Mouse (Mus musculus): ENCODE data around the gene Hus1b. TPM values are rescaled to one million over a fixed set of nuclear protein-coding genes. Genes with fewer than 3 reads are reported as not detected.

Gene Hus1b
- polyA plus RNA-seq, 1 experiment from 2014 or later = not detected

DNA sequence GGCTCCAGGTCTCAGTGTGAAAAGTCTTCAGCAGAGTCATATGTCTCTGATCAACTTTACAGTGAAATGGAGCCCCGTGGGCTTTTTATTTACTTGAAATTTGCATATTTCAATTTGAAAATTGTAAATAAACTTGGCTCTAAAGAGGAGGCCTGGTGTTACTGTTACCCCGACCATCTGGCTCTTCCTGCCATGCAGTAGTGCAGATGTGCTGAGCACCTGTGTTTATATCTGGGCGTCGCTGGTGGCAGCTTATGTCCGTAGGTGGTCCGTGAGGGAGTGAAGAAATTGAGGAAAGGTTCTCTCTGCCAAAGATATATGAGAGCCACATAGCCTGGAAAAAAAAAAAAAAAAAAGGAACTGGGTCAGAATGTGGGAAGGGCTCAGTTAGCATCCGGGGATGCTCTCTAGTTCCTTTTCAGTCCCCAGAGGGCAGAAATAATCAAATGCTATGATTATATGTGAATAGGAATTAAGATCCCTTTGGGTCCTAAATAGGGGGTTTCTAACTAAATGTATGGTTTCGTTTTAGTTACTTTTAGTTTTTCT, 29.1 kb upstream of the Hus1b start:
- Histone ChIP-seq H3K27ac (no peak overlapping the region), H3K4me1 (peaks cover 16% of the 10 kb centered on the region), H3K9ac (no peak overlapping the region), H3K27me3 (0 out of 2 replicates have a peak, but pooled peaks cover 3% of the 10 kb centered on the region), H3K4me2 (replicated peaks) (no peak overlapping the region), H3K4me3 (no peak overlapping the region), H3K9me3 (no peaks in the 10 kb centered on the region), H3K36me3 (no peaks in the 10 kb centered on the region)
- 55% methylated on average over 8 of the region's 8 CpGs for WGBS
- ATAC-seq (ENCODE audit: low FRiP score, low read depth) = no peak

DNA sequence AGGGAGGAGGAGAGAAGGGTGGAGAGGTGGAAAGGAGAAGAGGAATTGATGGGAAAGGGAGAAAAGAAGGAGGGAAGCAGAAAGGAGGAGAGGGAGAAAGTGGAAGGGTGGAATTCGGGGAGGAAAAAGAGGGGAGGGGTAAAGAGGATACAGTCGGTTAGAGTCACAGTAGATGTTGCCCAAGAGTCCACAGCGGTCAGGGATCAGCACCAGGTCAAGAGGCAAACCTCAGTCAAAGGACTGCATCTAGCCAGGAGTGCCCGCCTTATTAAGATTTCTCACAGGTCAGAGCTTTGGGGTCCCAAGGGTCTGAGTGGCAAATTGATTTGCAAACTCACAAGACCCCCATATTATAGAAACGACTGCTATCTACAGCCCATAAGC, 26.7 kb upstream of the Hus1b start:
- Histone ChIP-seq H3K36me3 (no peaks in the 10 kb centered on the region), H3K27me3 (0 out of 2 replicates have a peak, but pooled peaks cover 3% of the 10 kb centered on the region), H3K4me1 (peaks cover 18% of the 10 kb centered on the region), H3K27ac (peak overlapping the region; percentile 85; the same call in 1 of the 2 replicates), H3K4me2 (replicated peaks) (peak overlapping the region; percentile 67), H3K9me3 (no peaks in the 10 kb centered on the region), H3K9ac (peak overlapping the region; percentile 90; the same call in 1 of the 2 replicates), H3K4me3 (peak overlapping the region; percentile 88)
- WGBS = 23% methylated on average over 5 of the region's 5 CpGs
- peak; percentile 35; the same call in 1 of the 2 replicates for ATAC-seq (ENCODE audit: low FRiP score, low read depth)

DNA sequence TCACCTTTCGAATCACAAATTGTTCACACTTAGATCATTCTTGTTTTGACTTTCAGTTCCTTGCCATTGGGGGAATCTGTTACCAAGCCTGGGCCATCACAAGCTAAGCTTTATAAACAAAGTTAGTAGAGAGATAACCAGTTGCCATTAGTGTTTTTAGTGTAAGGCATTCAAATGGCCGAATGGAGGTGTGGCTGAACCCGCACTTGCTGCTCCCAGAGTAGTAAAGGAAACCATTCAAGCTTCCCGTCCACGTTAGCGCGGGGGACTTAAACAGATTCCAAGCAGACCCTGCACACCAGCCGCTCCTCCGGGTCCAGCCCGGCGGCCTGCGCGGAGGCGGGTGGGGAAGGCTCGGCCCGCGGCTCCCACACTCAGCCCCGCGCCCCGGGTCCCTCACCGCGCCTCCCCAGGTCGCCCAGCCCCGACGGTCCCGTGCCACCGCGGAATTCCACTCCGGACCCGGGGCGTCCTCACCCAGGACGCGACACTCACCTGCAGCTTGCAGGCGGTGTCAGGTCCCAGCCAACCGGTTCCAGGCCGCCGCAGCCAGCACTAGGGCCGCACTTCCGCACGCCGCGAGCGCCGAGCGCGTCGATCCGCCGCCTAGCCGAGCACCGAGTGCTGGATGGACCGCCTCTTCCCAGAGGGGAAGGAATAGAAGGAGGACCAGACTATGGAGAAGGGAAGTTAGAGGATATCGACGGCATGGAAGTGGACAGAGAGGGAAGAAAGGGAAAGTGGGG, 26.1 kb upstream of the Hus1b start, which contains the start of the genes Exoc2 and Gm5447:
TSS of gene Exoc2 (minus strand) at position 593 of the 746 bp plus-strand sequence.
TSS of gene Gm5447 (plus strand) at position 704 of the 746 bp plus-strand sequence.
- peak; percentile 93 for ATAC-seq (ENCODE audit: low FRiP score, low read depth)
- peak within 1 kb of the TSS; percentile 88 for H3K4me3 ChIP-seq
- no peaks in the 10 kb centered on the region for H3K9me3 ChIP-seq
- under 1% methylated on average over 54 of the region's 54 CpGs for WGBS
- 0 out of 2 replicates have a peak, but pooled peaks cover 3% of the 10 kb centered on the region for H3K27me3 ChIP-seq
- H3K4me1 ChIP-seq = peaks cover 20% of the 10 kb centered on the region
- H3K27ac ChIP-seq = peak within 1 kb of the TSS; percentile 85
- peak within 1 kb of the TSS; percentile 67 for H3K4me2 ChIP-seq (replicated peaks)
- H3K36me3 ChIP-seq = no peaks in the 10 kb centered on the region
- peak within 1 kb of the TSS; percentile 90 for H3K9ac ChIP-seq

DNA sequence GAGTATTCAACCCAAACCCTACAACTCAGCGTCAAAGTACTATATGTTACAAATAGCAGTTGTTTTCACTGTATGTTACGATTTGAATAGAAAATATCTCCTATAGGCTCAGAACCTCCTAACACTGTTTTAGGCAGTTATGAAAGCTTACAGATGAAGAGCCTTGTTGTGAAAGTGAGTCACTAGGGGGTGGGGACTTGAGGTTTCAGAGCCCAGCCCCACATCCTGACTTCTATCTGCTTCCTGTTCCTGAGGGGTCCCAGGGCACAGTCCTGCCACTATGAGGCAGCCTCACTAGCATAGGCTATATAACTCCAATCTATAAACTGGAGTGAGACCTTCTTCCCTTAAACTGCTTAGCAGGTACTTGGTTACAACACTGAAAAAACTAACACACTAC, 24.5 kb upstream of the Hus1b start:
- peaks cover 18% of the 10 kb centered on the region for H3K4me1 ChIP-seq
- H3K4me2 ChIP-seq (replicated peaks) = no peak overlapping the region
- H3K9ac ChIP-seq = no peak overlapping the region
- H3K27me3 ChIP-seq = 0 out of 2 replicates have a peak, but pooled peaks cover 3% of the 10 kb centered on the region
- H3K27ac ChIP-seq = no peak overlapping the region
- ATAC-seq (ENCODE audit: low FRiP score, low read depth) = no peak
- 94% methylated on average over 2 of the region's 2 CpGs for WGBS
- H3K9me3 ChIP-seq = no peaks in the 10 kb centered on the region
- H3K4me3 ChIP-seq = no peak overlapping the region
- H3K36me3 ChIP-seq = no peaks in the 10 kb centered on the region

DNA sequence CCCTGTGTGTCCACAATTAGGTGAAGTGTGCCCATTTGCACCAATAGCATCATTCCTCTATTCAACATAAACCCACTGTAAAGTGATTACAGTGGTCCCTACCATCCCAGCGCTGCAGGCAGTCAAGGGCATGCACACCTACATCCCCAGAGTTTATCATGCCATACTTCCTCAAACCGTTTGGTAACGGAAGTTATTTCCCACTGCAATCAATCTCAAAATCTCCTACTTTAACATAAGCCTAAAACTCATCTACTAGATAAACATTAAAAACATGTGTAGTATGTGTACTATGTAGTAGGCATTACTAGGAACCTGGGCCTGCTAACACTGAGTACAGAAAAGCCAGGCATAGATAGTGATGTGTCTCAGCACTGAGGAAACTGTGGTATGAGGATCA, 23.5 kb upstream of the Hus1b start:
- H3K27me3 ChIP-seq = no peaks in the 10 kb centered on the region
- no peak overlapping the region for H3K4me3 ChIP-seq
- H3K4me2 ChIP-seq (replicated peaks) = no peak overlapping the region
- no peaks in the 10 kb centered on the region for H3K36me3 ChIP-seq
- H3K9ac ChIP-seq = no peak overlapping the region
- ATAC-seq (ENCODE audit: low FRiP score, low read depth) = no peak
- peaks cover 26% of the 10 kb centered on the region for H3K4me1 ChIP-seq
- WGBS = 90% methylated on average over 3 of the region's 3 CpGs
- H3K27ac ChIP-seq = no peak overlapping the region
- no peaks in the 10 kb centered on the region for H3K9me3 ChIP-seq

DNA sequence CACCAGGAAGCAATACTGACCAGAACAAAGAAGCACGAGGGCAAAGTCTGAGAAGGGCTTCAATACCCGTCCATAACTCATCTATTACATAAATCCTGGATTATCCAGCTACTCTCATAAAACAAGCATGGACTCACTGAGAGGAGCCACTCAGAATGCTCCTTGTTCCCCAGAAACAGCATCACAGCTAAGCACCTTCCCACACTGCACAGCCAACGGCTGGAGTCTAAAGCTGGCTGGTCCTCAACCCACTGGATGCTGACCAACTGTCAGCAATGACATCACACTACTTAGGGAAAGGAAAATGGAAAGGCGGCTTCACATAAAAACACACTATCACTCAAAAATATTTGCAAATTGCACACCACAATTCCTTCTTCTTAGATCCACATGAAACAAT, 20.8 kb upstream of the Hus1b start:
- Histone ChIP-seq H3K9ac (no peak overlapping the region), H3K27ac (no peak overlapping the region), H3K4me1 (peaks cover 31% of the 10 kb centered on the region), H3K36me3 (no peaks in the 10 kb centered on the region), H3K9me3 (no peaks in the 10 kb centered on the region), H3K27me3 (no peaks in the 10 kb centered on the region), H3K4me3 (no peak overlapping the region), H3K4me2 (replicated peaks) (no peak overlapping the region)
- 68% methylated on average over 4 of the region's 4 CpGs for WGBS
- no peak for ATAC-seq (ENCODE audit: low FRiP score, low read depth)

DNA sequence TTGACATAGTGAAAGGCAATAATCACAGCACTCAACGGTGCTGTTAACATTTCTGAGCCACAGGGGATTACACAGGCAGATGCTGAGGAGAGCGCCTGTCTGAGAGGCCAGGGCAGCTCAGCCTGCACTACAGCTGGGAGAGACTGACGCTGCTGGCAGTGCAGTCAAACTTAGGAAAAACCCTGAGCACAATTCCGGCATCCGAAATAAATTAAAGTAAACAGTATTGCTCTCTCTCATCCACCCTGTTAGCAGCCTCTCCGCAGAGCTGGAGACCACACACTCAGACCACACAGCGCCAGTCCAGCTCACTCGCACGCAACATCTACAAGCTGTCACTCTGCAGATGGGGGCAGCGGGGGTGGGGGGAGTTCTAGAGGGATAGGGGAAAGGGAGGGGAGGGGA, 18.9 kb upstream of the Hus1b start:
- 6% methylated on average over 10 of the region's 10 CpGs for WGBS
- H3K4me2 ChIP-seq (replicated peaks) = peak overlapping the region; percentile 54
- peaks cover 25% of the 10 kb centered on the region for H3K4me1 ChIP-seq
- peak overlapping the region; percentile 10; the same call in 1 of the 2 replicates for H3K27ac ChIP-seq
- no peaks in the 10 kb centered on the region for H3K27me3 ChIP-seq
- H3K9me3 ChIP-seq = no peaks in the 10 kb centered on the region
- peak overlapping the region; percentile 19 for H3K4me3 ChIP-seq
- H3K36me3 ChIP-seq = no peaks in the 10 kb centered on the region
- ATAC-seq (ENCODE audit: low FRiP score, low read depth) = peak; percentile 86
- H3K9ac ChIP-seq = peak overlapping the region; percentile 35; the same call in 1 of the 2 replicates

DNA sequence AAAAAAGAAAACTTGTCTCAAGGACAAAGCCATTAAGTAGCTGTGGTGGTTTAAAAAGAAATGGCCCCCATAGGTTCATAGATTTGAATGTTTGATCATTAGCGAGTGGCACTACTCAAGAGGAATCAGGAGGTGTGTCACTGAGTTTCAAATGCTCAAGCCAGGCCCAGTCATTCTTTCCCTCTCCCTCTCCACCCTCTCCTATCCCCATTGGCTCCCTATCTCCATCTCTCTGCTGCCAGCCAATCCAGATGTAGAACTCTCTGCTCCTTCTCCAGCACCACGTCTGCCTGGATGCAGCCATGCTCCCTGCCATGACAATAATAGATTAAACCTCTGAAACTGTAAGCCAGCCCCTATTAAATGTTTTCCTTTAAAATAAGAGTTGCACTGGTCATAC, 14.4 kb upstream of the Hus1b start:
- no peak overlapping the region for H3K27ac ChIP-seq
- WGBS = 66% methylated on average over 2 of the region's 2 CpGs
- ATAC-seq (ENCODE audit: low FRiP score, low read depth) = no peak
- no peaks in the 10 kb centered on the region for H3K36me3 ChIP-seq
- no peak overlapping the region for H3K4me2 ChIP-seq (replicated peaks)
- no peak overlapping the region for H3K9ac ChIP-seq
- H3K27me3 ChIP-seq = no peaks in the 10 kb centered on the region
- peaks cover 17% of the 10 kb centered on the region for H3K4me1 ChIP-seq
- H3K4me3 ChIP-seq = no peak overlapping the region
- no peaks in the 10 kb centered on the region for H3K9me3 ChIP-seq

DNA sequence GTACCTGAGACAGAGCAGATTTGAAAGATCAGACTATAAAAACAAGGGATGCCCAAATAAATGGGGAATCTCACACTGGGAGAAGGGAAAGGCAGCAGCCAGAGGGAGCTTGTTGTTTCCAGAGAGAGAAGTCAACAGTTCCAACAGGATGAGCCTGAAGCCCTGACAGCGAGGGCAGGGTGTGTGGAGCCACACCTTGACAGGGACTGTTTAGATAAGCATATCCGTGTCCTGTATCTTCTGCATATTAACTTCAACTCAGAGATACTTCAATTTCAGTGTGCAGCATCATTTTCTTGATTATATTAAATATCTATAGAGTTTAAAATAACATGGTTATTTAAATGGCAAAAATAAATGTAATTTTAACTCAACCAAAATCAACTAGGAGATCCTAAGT, 13.2 kb upstream of the Hus1b start:
- H3K4me3 ChIP-seq = no peak overlapping the region
- H3K27ac ChIP-seq = no peak overlapping the region
- H3K4me1 ChIP-seq = peaks cover 9% of the 10 kb centered on the region
- WGBS = 90% methylated on average over 2 of the region's 2 CpGs
- no peak overlapping the region for H3K4me2 ChIP-seq (replicated peaks)
- H3K27me3 ChIP-seq = no peaks in the 10 kb centered on the region
- no peak for ATAC-seq (ENCODE audit: low FRiP score, low read depth)
- H3K36me3 ChIP-seq = no peaks in the 10 kb centered on the region
- no peaks in the 10 kb centered on the region for H3K9me3 ChIP-seq
- H3K9ac ChIP-seq = no peak overlapping the region

DNA sequence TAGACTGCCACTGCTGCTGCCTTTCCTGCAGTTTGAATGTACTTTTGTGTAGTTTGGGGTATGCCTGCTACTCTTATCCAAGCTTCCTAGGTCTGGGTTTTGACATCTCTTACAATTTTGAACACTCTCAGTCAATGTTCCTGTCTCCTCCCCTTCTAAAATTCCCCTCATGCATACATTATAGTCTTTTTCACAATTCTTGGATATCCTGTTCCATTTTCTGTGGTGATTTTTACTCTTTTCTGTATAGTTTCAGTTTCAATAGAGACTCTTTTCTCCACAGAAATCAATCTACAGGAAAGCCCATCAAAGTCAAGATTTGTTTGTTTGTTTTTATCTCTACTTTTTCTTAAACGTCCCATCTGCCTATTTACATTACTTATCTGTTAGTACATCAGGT, 6.0 kb upstream of the Hus1b start:
- Histone ChIP-seq H3K9me3 (no peaks in the 10 kb centered on the region; the same call in 1 of the 2 replicates), H3K4me2 (replicated peaks) (no peak overlapping the region), H3K4me1 (no peaks in the 10 kb centered on the region), H3K36me3 (0 out of 2 replicates have a peak, but pooled peaks cover 5% of the 10 kb centered on the region), H3K4me3 (no peak overlapping the region), H3K9ac (no peak overlapping the region), H3K27ac (no peak overlapping the region), H3K27me3 (no peaks in the 10 kb centered on the region)
- WGBS = 78% methylated on average over 1 of the region's 1 CpGs
- no peak for ATAC-seq (ENCODE audit: low FRiP score, low read depth)

DNA sequence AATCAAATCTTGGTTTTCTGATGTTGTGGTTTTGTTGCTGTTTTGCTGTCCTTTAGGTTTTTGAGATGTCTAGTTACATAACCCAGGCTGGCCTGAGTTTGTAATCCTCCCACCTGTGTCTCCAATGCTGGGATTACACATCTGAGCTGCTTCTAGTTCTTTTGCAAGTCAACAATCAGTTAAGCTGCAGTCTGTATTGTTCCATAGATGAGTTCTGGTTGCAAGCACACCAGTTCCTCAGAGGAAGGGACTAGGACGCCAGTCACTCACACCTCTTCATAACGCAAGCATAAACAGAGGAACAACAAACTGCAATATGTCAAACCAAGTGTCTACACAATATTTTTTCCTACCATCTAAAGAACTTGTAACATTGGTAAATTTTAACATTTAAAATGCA, 4.5 kb upstream of the Hus1b start:
- no peaks in the 10 kb centered on the region; the same call in 1 of the 2 replicates for H3K9me3 ChIP-seq
- WGBS = 92% methylated on average over 2 of the region's 2 CpGs
- no peak for ATAC-seq (ENCODE audit: low FRiP score, low read depth)

DNA sequence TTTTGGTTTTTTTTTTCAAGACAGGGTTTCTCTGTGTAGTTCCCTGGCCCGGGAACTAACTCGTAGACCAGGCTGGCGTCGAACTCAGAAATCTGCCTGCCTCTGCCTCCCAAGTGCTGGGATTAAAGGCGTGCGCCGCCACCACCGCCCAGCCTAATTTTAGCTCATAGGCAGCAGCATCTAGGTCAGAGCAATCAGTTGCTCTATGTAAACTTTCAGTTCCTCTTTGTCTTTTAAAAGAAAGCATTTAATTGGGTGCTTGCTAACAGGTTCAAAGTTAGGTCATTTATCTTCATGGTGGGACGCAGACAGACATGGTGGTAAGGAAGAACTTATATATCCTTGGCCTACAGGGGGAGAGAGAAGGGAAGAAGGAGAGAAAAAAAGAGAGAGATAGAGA, 1.6 kb upstream of the Hus1b start:
- no peak overlapping the region for H3K4me2 ChIP-seq (replicated peaks)
- ATAC-seq (ENCODE audit: low FRiP score, low read depth) = no peak
- no peak overlapping the region for H3K9ac ChIP-seq
- peaks cover 5% of the 10 kb centered on the region; the same call in 1 of the 2 replicates for H3K4me1 ChIP-seq
- no peaks in the 10 kb centered on the region for H3K27me3 ChIP-seq
- H3K36me3 ChIP-seq = peaks cover 12% of the 10 kb centered on the region; the same call in 1 of the 2 replicates
- H3K9me3 ChIP-seq = no peaks in the 10 kb centered on the region
- WGBS = 96% methylated on average over 9 of the region's 9 CpGs
- no peak overlapping the region for H3K27ac ChIP-seq
- no peak overlapping the region for H3K4me3 ChIP-seq

More for the DNA sequence above, 4.5 kb upstream of the Hus1b start:
- Histone ChIP-seq H3K4me2 (replicated peaks) (no peak overlapping the region), H3K36me3 (peaks cover 9% of the 10 kb centered on the region; the same call in 1 of the 2 replicates), H3K4me3 (no peak overlapping the region), H3K4me1 (peaks cover 4% of the 10 kb centered on the region; the same call in 1 of the 2 replicates), H3K27me3 (no peaks in the 10 kb centered on the region), H3K9ac (no peak overlapping the region), H3K27ac (no peak overlapping the region)

Data from limb, embryonic 13.5 days (tissue).